Mouse (Mus musculus): ENCODE results near the gene 4931406C07Rik.

Gene 4931406C07Rik

GRCm38 (mm10) chr9:15237516-15238296, 68.5 kb downstream of the 4931406C07Rik start:
- DNase-seq: no peak

GRCm38 (mm10) chr9:15235986-15236385, 70.3 kb downstream of the 4931406C07Rik start:
- no peak for DNase-seq

- DNase-seq: no peak
These were observed 72.6 kb downstream of the 4931406C07Rik start for GRCm38 (mm10) chr9:15233604-15234003.

All from layer of hippocampus, adult 9-11 months (tissue).